Mouse (Mus musculus): ENCODE data around the gene Celf2.

GRCm38 (mm10) chr2:7359557-7359956 lies 149.8 kb downstream of the Celf2 start:
- TF ChIP-seq POLR2A (IDR thresholded peaks at IDR 0.05; ENCODE audit: control insufficient read depth, low read depth, low read length) (no peak), CTCF (IDR thresholded peaks at IDR 0.05; ENCODE audit: control insufficient read depth, insufficient read depth, insufficient replicate concordance, low read depth, low read length) (no peak)
